Mouse (Mus musculus) monocyte, adult 2 months (primary cell): Measurements from ENCODE around the gene Jmjd6.
"Not testable (repeated sequence)": the region's sequence is repeated elsewhere in the genome, so short reads cannot be mapped to it uniquely, and the experiment has no call there.

Experiments
- DNase-seq, 2 experiments: peaks; one replicate each; pipeline ENCODE4 v3.0.0; 2022; ENCODE audit warnings: low spot score in 2 of 2, low read depth in 1 of 2

The Jmjd6 gene

DNA sequence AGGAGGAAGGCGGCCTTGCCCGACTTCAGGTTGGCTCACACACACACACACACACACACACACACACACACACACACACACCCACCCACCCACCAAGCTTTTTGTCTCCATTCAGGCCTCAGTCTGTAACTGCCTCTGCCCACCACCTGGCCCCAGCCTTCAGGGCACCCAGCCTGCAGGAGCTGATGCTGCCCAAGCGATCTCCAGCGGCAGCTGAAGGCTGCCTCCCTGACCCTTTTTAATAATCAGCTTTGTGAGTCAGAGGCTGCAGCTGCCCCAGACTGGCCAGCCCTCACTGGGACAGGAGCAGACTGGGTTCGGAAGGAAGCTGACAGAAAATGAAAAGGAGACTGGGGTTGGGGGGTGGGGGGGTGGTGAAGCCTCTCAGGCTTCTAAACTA is 18.0 kb downstream of the Jmjd6 start:
- no peak for DNase-seq

DNA sequence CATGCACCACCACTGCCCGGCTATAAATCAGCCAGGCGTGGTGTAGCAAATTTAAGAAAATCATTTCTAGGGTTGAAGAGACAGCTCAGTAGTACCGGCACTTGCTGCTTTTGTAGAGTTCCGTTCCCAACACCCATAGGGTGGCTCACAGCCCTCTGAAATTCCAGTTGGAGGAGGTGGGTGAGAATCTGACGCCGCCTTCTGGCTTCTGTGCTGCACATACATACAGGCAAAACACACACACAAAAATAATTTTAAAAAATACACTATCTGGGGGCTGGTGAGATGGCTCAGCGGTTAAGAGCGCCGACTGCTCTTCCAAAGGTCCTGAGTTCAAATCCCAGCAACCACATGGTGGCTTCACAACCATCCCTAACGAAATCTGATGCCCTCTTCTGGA is 19.4 kb downstream of the Jmjd6 start:
- DNase-seq, result not testable (repeated sequence)

DNA sequence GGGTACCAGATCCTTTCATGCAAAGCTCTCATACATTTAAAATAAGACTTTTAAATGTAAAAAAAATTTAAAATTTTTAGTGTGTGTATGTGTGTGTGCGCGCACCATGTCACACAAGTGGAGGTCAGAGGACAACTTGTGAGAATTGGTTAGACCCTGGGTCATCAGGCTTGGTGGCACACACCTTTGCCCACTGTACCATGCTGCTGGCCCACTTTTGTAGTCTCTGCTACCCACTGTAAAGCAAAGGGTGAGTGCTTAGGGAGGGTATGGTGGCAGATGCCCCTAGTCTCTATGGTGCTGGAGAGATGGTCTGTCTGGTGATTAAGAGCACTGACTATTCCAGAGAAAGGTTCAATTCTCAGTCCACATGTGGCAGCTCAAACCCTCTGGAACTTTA is 20.0 kb downstream of the Jmjd6 start:
- no peak for DNase-seq

DNA sequence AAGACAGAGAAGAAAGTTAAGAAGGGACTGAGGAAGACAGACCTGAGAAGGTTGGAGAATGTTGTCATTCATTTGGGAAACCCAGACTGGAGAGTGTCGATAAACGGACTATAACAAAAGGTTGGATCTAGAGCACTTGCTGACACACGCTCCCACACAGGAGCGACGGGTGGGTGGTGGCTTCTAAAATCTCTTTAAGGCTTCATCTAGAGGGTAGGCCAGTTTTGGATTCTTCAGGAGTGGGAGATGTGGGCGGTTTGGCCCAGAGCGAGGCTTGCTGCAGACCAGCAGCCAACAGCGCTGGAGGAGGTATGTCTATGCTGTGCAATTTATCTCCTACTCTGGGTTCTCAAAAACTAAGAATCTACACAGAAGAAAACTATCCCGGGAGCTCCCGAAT is 20.6 kb downstream of the Jmjd6 start:
- no peak for DNase-seq

DNA sequence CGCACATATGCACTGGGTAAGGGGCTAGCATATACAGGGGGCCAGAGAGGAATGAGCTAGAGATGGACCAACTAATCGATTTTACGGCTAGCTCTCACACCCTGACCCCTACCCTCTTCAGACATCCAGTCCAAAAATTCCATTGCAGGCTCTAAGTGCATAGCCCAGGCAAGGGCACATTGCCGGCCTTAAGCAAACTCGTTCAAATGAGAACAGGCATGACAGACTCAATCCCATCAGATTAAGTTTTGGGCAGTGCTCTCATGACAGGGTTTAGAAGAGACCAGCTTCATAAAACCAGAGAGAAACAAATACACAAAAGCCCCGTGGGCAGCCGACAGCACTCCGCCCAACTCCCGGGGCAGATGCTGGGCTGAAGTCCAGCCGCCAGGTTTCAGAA is 21.0 kb downstream of the Jmjd6 start:
- DNase-seq, result no peak

DNA sequence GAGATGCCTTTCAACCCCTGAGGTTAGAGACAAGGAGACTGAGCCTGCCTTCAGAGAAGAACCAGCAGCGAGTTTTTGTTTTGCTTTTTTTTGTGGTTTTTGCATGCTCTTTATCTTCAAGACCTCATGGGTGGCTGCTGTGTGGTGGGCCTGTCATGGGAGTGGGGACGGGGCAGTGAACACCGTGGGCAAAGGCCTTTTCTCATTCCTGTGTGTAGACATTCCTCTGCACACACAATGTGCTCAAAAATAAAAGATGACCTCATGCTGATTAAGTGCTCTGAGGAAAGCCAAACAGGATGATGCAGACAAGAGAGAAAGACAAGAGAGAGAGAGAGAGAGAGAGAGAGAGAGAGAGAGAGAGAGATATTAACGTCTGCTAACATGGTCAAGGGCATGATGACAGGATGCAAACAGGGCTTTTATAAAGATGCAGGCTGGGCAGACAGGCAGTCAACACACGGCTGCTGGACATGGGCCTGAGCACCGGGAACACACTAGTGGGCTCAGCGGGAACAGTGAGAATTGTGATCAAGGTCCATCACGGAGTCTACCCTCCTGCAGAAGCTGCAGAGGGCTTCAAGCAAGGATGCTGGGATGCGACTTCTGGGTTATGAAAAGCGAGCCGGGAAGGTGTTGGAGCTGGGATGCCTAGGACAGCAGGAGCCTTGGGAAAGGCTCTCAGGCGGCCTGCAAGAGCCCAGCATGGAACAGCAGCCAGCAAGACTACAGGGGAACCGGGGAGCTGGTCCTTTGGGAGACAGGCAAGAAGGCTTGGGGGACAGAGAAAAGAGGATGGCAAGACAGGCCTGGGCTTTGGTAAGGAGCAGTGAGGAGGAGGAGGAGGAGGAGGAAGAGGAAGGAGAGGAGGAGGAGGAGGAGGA is 21.9 kb downstream of the Jmjd6 start:
- DNase-seq, result no peak

DNA sequence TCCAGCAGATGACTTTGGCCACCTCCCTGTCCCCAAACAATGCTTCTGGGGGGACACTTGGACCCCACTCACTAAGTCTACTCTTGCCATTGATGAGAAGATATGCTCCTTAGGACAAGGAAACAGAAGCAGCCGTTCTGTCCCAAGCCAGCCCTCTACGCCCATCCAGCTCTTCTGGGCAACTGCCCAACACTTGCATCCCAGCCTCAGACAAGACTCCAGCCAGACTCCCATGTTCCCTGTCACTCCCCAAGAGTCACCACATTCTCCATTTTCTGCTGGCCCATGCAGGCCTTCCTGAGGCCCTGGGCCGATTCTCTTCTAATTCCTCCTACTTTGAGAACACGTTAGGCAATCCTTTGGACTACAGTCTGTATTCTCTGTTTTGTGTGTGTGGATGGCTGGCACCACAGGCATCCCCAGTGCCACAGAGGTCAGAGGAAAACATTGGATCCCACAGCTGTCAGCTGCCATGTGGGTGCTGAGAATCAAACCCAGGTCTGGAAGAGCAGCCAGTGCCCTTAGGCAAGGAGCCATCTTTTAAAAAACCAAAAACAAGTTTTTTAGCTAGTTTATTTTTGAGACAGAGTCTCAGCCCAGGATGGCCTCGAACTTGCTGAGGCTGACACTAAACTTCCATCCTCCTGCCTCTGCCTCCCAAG is 23.2 kb downstream of the Jmjd6 start:
- no peak for DNase-seq

DNA sequence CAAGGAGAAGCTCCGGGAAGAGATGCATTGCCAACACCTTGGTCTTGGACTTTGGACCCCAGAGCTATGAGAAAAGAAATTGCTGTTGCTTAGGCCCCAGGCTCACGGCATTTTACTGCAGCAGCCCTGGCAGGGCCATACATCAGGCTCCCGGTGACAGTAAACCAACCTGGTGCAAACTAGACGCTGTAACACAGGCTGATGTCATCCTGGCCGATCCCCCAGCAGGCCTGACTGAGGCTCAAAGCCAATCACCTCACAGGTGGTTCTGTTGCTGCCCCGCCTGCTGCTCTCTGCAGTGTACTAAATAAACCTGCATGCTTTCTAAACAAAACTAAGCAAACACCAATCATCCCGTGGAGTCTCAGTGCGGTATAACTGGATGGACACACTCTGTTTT is 24.5 kb downstream of the Jmjd6 start:
- no peak for DNase-seq

DNA sequence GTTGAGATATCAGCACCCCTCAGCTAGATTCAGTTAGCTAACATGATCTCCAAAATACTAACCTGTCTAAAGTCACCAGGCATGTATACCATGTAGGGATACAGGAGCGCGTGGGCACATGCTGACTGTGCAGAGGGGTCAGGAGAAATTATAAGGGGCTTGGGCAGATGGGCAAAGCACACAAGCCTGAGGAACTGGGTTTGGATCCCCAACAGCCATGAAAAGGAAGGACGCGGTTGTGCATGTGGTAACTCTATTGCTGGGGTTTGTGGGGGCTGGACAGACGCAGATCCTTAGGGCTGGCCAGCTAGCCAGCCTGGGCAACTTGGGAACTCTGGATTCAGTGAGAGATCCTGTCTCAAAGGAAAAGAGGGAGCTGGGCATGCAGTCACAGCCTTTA is 25.7 kb downstream of the Jmjd6 start:
- DNase-seq, result no peak

DNA sequence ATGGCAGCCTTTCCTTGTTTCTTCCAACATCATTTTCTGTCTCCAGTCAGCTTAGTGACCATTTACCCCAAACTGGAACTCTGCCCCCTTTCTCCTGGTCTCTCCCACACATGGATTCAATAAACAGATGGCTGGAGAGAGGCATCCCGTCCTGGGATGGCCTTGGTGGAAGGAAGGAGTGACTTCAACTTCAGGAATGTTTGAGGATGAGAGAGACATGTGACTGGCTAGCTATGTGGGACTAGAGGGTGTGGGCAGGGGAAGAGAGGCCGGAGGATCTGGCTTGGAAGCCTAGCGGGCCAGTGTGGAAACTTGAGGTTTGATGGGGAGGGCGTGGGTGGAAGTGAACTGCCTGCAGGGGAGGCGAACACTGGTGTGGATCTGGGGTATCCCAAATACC is 26.5 kb downstream of the Jmjd6 start:
- DNase-seq, result no peak

DNA sequence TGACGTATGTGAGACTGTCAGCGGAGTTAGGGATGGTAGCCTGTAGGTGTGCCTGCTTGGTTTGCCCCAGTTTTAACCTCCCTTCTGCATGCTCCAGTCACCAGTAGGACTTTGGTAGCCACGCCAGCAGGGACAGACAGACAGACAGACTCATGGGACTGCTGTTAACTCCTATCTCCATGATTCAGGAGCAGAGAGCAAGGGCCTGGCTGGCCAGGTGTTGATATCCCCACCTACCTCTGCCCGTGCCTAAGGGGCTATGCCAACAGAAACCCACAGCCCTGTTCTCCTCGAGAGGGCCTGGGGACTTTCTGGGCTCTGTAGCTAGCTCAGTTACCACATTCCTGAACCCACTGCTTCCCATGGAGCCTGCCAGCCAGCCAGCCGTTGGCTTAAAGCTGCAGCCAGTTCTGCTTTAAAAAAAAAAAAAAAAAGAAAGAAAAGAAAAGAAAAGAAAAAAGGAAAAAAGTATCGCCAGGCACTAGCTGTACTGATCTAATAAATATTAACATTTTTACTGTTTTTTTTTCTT is 28.3 kb downstream of the Jmjd6 start:
- no peak for DNase-seq

DNA sequence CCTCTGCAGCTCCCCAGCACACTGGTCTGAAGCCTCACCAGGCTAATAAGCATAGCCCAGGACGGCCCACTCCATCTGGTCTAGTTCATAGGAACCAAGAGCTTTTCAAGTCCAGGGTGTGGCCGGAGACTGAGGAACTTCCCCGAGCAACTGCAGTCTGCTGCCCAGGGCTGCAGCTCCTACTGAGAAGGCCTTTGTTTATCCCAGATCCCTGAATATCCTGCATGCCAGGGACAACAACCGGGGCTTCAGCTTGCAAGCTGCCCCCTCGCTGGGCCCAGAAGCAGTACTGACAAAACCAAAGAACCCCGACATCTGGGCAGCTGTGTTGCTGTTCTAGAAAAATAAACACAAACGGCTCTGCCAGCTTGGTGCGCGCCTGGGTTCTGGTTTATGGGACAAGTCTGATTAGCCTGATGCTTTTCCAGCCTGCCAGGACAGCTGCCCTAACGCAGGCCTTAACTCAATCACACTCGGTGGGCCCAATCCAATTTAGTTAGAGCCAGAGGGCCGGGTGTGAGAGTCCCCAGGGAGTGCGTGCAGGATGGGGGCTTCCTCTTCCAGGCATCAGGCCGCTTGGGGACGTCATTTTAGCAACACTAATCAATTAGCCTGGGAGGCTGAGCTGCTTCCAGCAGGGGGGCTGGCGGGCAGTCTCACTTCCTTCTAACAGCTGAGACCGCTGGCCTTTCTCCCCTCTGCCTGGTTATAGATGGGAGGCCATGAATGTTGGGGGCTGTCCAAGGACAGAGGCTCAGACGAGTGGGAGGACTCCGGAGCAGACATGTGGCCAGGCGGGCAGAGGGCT is 29.0 kb downstream of the Jmjd6 start:
- peak in 1 of 2 experiments; percentile 28 for DNase-seq

DNA sequence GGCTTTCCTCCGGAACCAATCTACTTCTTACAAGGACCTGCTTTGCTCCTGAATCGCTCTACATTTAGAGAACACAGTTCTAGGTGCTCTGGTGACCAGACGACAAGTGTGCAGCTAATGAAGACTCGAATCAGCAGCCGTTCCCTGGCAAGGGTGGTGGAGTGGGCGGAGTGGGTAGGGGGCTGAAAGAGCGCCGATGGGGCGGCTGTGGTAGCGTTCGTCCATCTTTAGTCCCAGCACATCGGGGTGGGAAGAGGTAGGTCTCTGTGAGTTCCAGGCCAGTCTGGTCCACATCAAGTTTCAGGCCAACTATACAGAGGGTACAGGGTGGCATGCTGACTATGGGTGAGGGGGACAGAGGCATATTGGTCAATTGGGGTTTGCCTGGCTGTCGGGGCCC is 29.6 kb downstream of the Jmjd6 start:
- no peak for DNase-seq

DNA sequence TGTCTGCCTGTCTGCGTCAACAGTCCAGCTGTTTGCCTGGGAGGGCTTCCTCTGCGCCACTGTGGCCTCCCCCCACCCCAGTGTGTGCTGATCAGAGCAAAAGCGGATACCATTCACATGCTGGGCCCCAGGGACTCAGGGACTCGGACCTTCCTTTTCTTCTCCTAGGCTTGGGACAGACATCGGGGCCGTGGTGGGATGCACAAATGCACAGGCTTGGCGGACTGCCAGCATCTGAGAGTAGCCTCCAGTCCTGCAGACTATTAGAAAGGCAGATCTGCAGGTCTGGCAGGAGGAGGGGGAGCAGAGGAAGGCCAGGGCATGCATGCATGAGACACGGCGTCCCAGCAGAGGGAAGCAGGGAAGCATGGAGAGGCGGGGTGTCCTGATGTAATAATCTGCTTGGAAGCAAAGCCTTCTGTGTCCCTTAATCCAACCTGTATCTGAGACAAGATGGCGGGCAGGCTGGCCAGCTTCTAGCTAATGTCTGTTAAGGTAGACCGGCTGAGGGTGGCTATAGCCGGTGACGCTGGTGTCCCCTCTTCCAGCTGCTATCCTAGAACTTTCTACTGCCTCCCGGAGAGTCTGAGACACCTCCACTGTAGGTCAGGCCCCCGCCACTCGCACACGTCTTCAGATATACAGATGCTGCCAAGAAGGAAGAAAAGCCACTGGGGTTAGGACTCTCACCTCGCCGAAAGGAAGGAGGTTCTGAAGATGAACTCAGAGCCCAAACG is 30.3 kb downstream of the Jmjd6 start:
- no peak for DNase-seq

DNA sequence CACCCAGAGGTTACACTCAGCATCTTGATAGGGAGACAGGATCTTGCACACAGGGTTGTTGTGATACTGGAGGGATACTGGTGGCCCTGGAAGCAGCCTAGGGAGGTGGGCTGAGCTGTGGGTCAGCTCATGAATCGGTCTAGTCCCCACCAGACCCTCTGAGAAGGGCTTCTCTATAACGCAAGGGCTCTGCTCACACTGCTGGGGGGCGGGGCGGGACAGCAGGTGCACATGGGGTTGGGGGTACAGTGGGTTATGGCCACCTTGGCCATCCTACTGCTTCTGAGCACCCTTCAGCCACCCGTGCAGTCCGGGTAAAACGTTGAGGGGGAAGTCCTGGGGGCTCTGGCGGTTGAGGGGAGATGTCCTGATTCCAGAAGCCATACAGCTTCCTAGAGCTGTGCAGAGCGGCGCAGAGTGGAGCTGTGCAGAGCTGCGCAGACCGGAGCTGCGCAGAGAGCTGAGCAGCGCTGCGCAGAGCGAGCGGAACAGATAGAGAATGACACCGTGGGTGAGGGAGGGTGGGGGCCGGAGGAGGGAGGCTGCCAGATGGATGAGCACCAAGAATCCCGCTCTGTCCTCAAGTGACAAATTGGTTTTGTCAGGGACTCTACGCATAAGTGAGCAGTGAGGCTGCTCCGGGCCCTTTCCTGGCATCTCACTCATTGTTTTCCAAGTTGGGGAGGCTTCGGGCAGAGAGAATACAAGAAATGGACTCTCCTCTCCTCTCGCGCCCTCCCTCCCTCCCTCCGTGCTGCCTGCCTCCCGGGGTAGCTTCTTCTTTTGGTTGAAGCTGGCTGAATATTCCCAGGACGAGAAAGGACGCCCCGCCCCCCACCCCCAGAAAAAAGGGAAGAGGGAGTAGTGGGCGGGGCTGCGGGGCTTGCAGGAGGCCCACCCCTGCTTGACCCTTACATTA is 32.0 kb downstream of the Jmjd6 start:
- DNase-seq, result no peak

DNA sequence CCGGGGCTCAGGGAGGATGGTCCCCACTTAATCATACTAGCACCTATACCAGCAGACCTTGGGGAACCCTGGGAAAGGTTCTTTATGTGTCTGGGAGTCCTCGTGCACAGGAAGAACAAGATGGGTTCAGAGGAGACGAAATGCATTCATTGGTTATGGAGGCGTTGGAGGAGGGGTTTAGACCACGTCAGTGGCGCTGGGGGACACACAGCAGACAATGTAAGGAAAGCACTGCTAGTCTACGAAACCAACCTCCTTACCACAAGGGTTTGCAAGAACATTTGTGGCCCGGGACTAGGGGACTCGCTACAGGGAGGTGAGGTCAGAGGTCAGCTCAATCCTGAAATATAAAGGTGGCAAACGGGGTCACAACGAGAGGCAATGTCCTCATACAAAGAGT is 32.7 kb downstream of the Jmjd6 start:
- DNase-seq, result no peak

DNA sequence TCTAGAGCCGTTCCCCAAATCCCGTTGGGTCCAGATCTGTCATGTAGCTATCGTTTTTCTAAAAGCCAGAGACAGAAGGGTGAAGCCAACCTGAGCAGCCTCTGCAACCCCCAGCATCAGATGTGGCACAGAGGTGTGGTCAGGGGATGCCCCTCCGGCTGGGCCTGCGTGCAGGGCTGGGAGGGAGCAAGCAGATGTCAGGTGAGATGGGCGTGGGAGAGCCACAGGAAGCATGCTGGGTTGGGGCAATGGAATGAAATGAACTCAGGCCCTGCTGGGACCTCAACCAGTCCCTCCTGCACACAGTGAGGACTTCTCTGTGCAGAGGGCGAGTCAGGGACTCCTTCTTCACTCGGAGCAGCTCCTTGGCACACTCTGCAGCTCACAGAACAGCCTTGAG is 33.7 kb downstream of the Jmjd6 start:
- DNase-seq, result no peak

DNA sequence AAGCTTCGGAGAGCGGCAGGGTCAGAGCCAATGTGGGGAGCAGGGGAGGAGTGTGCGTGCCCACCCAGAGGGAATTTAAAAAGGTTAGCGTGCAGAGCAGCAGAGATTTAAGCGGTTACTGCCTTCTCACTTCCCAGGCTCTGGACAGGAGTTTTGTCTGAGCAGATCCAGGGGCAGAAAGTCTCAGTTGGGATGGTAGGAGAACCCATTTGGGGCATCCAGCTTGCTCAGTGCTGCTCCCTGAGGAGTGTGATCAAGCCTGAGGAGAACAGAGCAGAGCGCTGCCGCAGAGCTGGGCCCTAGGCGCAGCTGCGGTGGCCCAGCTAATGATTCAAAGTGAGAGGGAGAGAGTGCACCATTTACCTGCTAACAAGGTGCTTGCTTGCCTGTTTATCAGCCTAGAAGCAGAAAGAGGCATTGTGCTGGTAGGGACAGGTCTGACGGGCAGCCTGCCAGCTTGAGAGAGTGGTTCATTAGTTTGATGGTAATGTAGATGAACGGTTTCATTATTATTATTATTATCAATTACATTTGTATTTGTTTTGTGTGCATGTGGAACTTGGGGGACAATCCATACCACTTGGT is 34.3 kb downstream of the Jmjd6 start:
- DNase-seq, result no peak

DNA sequence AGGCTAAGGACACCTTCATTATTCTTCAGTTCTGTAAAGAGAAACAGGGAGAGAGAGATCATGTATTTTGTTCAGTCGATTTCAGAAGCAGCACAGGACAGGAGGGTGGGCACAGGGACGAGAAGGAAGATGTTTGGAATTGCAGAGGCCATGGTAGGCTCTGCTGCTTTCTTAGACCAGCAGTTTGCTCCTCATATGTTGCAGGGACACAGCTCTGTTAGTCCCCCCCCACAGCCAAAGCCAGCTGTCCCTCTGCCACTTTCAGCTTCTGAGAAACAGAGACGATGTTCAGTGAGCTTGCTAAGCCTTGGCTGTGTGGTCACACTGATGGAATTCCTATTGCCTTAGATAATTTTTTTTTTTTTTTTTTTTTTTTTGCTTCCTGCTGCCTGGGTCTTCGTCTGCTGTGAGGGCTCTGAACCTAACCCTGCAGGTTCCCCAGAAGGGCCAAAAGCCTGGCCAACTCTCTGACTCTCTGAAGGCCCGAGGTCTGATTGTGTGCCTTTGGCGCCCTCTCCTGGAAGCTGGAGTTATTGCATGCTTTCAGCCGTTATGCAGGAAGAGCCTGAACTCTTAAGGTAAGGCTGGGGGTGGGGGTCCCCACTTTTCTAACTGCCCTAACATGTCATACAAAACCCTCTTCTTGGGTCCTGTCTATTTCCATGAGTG is 35.2 kb downstream of the Jmjd6 start:
- peak; percentile 42 to 56 for DNase-seq
